Mouse (Mus musculus): ENCODE data around the gene Rnf222.
"Not testable (repeated sequence)": the region's sequence is repeated elsewhere in the genome, so short reads cannot be mapped to it uniquely, and the experiment has no call there.

Rnf222 gene

GRCm38 (mm10) chr11:68911531-68912177 is 23.3 kb downstream of the Rnf222 start:
- no peak for DNase-seq

GRCm38 (mm10) chr11:68914566-68914965 is 26.2 kb downstream of the Rnf222 start:
- DNase-seq, result no peak

GRCm38 (mm10) chr11:68923191-68923590 is 34.8 kb downstream of the Rnf222 start:
- no peak for DNase-seq

DNA sequence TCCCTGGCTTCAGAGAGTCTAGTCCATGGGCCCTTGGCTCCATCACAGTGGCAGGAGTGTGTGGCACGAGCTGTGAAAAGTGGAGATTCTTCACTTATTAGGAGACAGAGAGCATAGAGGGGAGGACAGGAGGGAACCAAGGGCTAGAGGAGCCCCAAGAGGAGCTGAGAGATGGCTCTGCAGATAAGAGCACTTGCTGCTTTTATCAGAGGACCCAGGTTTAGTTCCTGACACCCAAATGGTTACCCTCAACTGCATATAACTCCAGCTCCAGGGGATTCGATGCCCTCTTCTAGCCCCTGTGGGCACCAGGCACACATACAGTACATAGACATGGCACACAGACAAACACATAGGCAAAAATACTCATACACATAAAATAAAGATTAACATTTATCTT is 36.4 kb downstream of the Rnf222 start:
- DNase-seq, result no peak

GRCm38 (mm10) chr11:68926981-68927380 is 38.6 kb downstream of the Rnf222 start, which contains the start of gene Odf4:
TSS of gene Odf4 (minus strand) at chr11:68927081.
- DNase-seq, result no peak

GRCm38 (mm10) chr11:68929947-68930346 is 41.6 kb downstream of the Rnf222 start:
- DNase-seq, result no peak

DNA sequence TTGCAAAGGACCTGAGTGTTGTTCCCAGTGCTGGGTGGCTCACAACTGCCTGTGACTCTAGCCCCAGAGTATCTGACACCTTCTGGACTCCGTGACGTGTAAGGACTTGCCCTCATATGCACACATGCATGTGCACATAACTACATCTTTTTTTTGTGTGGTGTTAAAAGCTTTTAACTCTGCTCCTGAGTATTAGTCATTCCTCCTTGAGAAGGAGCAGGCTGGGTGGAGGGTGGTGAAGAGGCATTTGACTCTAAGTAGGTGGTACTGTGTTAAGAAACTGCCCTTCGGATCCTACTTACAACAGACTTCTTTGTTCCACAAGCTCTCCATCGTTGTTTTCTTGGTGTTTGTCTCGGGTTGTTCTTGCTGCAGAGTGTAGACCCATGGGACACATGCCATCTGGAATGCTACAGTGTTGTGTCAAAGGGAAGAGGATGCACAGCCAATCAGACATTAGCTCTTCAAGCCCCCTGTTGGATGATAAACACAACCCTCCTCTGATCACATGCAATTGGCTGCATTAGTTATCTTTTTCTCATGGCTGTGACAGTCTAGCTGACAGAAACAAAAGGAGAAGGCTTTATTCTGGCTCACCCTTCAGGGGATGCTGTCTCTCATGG is 45.6 kb downstream of the Rnf222 start:
- no peak for DNase-seq

GRCm38 (mm10) chr11:68936951-68937350 is 48.6 kb downstream of the Rnf222 start:
- not testable (repeated sequence) for DNase-seq

- DNase-seq, result peak; percentile 83 to 87
These were observed 51.3 kb downstream of the Rnf222 start for GRCm38 (mm10) chr11:68939451-68940304.

GRCm38 (mm10) chr11:68940516-68940915 is 52.2 kb downstream of the Rnf222 start:
- peak in 1 of 2 experiments; percentile 18 for DNase-seq

DNA sequence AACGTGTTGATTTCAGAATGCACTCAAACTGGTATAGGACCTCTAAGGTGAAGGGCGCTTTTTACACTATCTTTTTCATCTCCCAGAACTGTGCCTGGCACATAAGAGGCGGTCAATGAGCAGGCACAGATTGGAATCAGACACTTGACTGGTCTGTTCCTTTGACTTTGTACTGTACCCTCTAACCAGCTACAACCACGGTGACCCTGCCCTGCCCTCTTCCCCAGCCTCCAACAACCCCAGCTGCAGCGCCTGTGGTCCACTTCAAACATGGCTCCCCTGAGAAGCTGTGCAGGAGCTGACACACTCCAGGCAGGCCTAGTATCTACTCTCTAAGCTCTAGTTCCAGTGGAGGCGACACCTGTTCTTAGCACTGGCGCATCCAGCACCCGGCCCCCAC is 54.4 kb downstream of the Rnf222 start:
- DNase-seq, result no peak

- no peak for DNase-seq
These were observed 56.9 kb downstream of the Rnf222 start for GRCm38 (mm10) chr11:68945245-68945644.

All from cerebellum, postnatal 36 days (tissue).